In the genomic region with DNA sequence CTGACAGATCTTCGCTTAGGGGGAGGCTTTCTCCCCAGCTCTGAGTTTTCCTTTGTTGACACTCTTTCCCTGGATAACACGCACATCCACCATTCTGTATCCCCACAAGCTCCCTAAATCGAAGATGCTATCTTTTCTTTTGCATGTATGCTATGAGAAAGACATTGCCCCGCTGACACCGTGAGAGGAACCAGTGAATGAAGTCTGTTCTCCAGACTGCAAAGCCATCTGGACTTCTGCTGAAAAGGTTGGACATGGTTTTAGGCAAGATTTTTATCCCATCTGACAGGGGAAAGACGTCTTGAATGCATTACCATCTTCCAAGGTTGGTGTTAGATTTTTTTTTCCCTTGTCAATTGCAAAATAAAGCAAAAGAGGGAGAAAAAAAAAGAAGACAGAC, we compare ENCODE assay signal across 27 mouse cellular contexts.
A peak's percentile ranks its signal among the peaks of the same experiment; 100 is the strongest.
DNase-seq lines count a peak whose midpoint lies in the region; ATAC-seq and TF ChIP-seq lines count a peak whose summit lies in the region.
"Had no signal": no experiment of that assay in that cellular context is flagged by ENCODE, and none has a peak within 500 bp of the region (broad histone marks: within the 10 kb centered on the region; RNA-seq: fewer than 3 reads in every experiment).

No protein-coding gene starts in this region.

- ATAC-seq in forebrain, postnatal 0 days = peak; percentile 73
- no peak for ATAC-seq in forebrain, embryonic 16.5 days
- peak; percentile 55; the same call in 1 of the 2 replicates for ATAC-seq in midbrain, embryonic 11.5 days (ENCODE audit: low FRiP score)
- ATAC-seq in midbrain, embryonic 15.5 days (replicated peaks) = no peak
- ATAC-seq: activated CD4-positive, CD25-positive, alpha-beta regulatory T cell, adult 4 months; CD4-positive, CD25-positive, alpha-beta regulatory T cell, adult 4 months; forebrain, embryonic 14.5 days; Patski had no signal

- H3K27ac ChIP-seq in forebrain, postnatal 0 days (ENCODE audit: low read depth, low read length) = no peak overlapping the region
- no peak overlapping the region for H3K27ac ChIP-seq in forebrain, embryonic 16.5 days (ENCODE audit: low read length)
- no peak overlapping the region for H3K27ac ChIP-seq in midbrain, embryonic 11.5 days (ENCODE audit: low read depth, low read length)
- H3K27ac ChIP-seq in midbrain, embryonic 15.5 days = no peak overlapping the region
- H3K27ac ChIP-seq: embryonic facial prominence, embryonic 13.5 days; embryonic facial prominence, embryonic 15.5 days; forebrain, embryonic 10.5 days; forebrain, embryonic 12.5 days had no signal

- no peak overlapping the region for H3K4me2 ChIP-seq in forebrain, postnatal 0 days (ENCODE audit: low read depth)
- H3K4me2 ChIP-seq in forebrain, embryonic 16.5 days (ENCODE audit: low read length) = no peak overlapping the region
- no peak overlapping the region for H3K4me2 ChIP-seq in midbrain, embryonic 11.5 days
- no peak overlapping the region for H3K4me2 ChIP-seq in midbrain, embryonic 15.5 days
- H3K4me2 ChIP-seq: embryonic facial prominence, embryonic 13.5 days; embryonic facial prominence, embryonic 15.5 days; forebrain, embryonic 12.5 days had no signal

- no peaks in the 10 kb centered on the region for H3K4me1 ChIP-seq in forebrain, postnatal 0 days (ENCODE audit: insufficient read depth)
- no peaks in the 10 kb centered on the region for H3K4me1 ChIP-seq in forebrain, embryonic 16.5 days (replicated peaks; ENCODE audit: control insufficient read depth, insufficient read depth, low read length)
- H3K4me1 ChIP-seq in midbrain, embryonic 11.5 days (ENCODE audit: control insufficient read depth, insufficient read depth, low read length) = no peaks in the 10 kb centered on the region
- no peaks in the 10 kb centered on the region for H3K4me1 ChIP-seq in midbrain, embryonic 15.5 days
- H3K4me1 ChIP-seq: embryonic facial prominence, embryonic 13.5 days; embryonic facial prominence, embryonic 15.5 days had no signal

- TF ChIP-seq CTCF in forebrain, postnatal 0 days (IDR thresholded peaks at IDR 0.05; ENCODE audit: low read depth) = no peak

- 69% methylated on average over 6 of the region's 6 CpGs for WGBS in forebrain, postnatal 0 days
- WGBS in forebrain, embryonic 16.5 days = 79% methylated on average over 6 of the region's 6 CpGs
- 68% methylated on average over 6 of the region's 6 CpGs for WGBS in midbrain, embryonic 11.5 days
- WGBS in midbrain, embryonic 15.5 days = 55% methylated on average over 6 of the region's 6 CpGs

- H3K36me3 ChIP-seq in forebrain, postnatal 0 days (ENCODE audit: insufficient read depth) = no peaks in the 10 kb centered on the region
- H3K36me3 ChIP-seq in forebrain, embryonic 16.5 days (ENCODE audit: control insufficient read depth, insufficient read depth) = no peaks in the 10 kb centered on the region
- no peaks in the 10 kb centered on the region for H3K36me3 ChIP-seq in midbrain, embryonic 11.5 days (ENCODE audit: control insufficient read depth, insufficient read depth, low read length)
- H3K36me3 ChIP-seq in midbrain, embryonic 15.5 days (replicated peaks) = no peaks in the 10 kb centered on the region
- H3K36me3 ChIP-seq: embryonic facial prominence, embryonic 13.5 days; embryonic facial prominence, embryonic 15.5 days; forebrain, embryonic 10.5 days; forebrain, embryonic 12.5 days; G1E had no signal

- H3K27me3 ChIP-seq in forebrain, postnatal 0 days (ENCODE audit: insufficient read depth, low read length) = no peaks in the 10 kb centered on the region
- no peaks in the 10 kb centered on the region for H3K27me3 ChIP-seq in forebrain, embryonic 16.5 days (replicated peaks; ENCODE audit: control insufficient read depth, insufficient read depth, low read length)
- H3K27me3 ChIP-seq in midbrain, embryonic 11.5 days (ENCODE audit: control insufficient read depth, insufficient read depth, low read length) = no peaks in the 10 kb centered on the region
- no peaks in the 10 kb centered on the region for H3K27me3 ChIP-seq in midbrain, embryonic 15.5 days (replicated peaks)
- H3K27me3 ChIP-seq: CH12.LX; embryonic facial prominence, embryonic 13.5 days; embryonic facial prominence, embryonic 15.5 days; forebrain, embryonic 12.5 days had no signal

- no peaks in the 10 kb centered on the region for H3K9me3 ChIP-seq in forebrain, postnatal 0 days (ENCODE audit: low read length)
- no peaks in the 10 kb centered on the region for H3K9me3 ChIP-seq in forebrain, embryonic 16.5 days (ENCODE audit: control insufficient read depth, low read length)
- H3K9me3 ChIP-seq in midbrain, embryonic 11.5 days (ENCODE audit: control insufficient read depth, low read length) = no peaks in the 10 kb centered on the region
- H3K9me3 ChIP-seq in midbrain, embryonic 15.5 days = no peaks in the 10 kb centered on the region
- H3K9me3 ChIP-seq: embryonic facial prominence, embryonic 13.5 days; embryonic facial prominence, embryonic 15.5 days; forebrain, embryonic 10.5 days; forebrain, embryonic 12.5 days; G1E had no signal

- H3K4me3 ChIP-seq in forebrain, postnatal 0 days (ENCODE audit: low read depth, low read length) = no peak overlapping the region
- no peak overlapping the region for H3K4me3 ChIP-seq in forebrain, embryonic 16.5 days (replicated peaks; ENCODE audit: low read length)
- H3K4me3 ChIP-seq in midbrain, embryonic 11.5 days (ENCODE audit: low read depth, low read length) = no peak overlapping the region
- H3K4me3 ChIP-seq in midbrain, embryonic 15.5 days = no peak overlapping the region
- H3K4me3 ChIP-seq: embryonic facial prominence, embryonic 13.5 days; embryonic facial prominence, embryonic 15.5 days; erythroblast, embryonic 14.5 days; forebrain, embryonic 10.5 days; forebrain, embryonic 12.5 days had no signal

- DNase-seq in cerebellum, postnatal 10 days = peak; percentile 12 to 19
- DNase-seq in cerebellum, postnatal 4 days (ENCODE audit: low spot score in 2 of 2) = no peak
- DNase-seq in forebrain, postnatal 0 days = peak; percentile 48
- DNase-seq in midbrain, embryonic 11.5 days (ENCODE audit: low spot score, missing footprints) = no peak
- DNase-seq in brain, adult 2 months (ENCODE audit: low read depth, low spot score) = peak; percentile 24
- DNase-seq: adrenal gland, adult 8-10 months; adrenal gland, postnatal 14 days; adrenal gland, postnatal 36 days; B cell, adult 2 months; cerebellum, adult 11 months; cerebellum, adult 18-20 months; cerebellum, adult 8-10 months; cerebellum, postnatal 25 days; embryo, embryonic 11 days had no signal

- no peak overlapping the region for H3K9ac ChIP-seq in forebrain, postnatal 0 days
- no peak overlapping the region for H3K9ac ChIP-seq in forebrain, embryonic 16.5 days (replicated peaks; ENCODE audit: low read depth, low read length)
- H3K9ac ChIP-seq in midbrain, embryonic 11.5 days (ENCODE audit: low read length) = no peak overlapping the region
- H3K9ac ChIP-seq in midbrain, embryonic 15.5 days = no peak overlapping the region
- H3K9ac ChIP-seq: embryonic facial prominence, embryonic 13.5 days; embryonic facial prominence, embryonic 15.5 days; forebrain, embryonic 12.5 days had no signal

Comparison
In these comparisons a context has a peak if more than half of its experiments do, and no peak if none do; other contexts are left out.
1. DNase-seq: peak in cerebellum, postnatal 10 days (2 of 2), forebrain, postnatal 0 days (single experiment) and brain, adult 2 months (single experiment); none in cerebellum, postnatal 4 days (0 of 2) and midbrain, embryonic 11.5 days (single experiment).
2. ATAC-seq: peak in forebrain, postnatal 0 days (single experiment) and midbrain, embryonic 11.5 days (single experiment); none in forebrain, embryonic 16.5 days (single experiment) and midbrain, embryonic 15.5 days (single experiment).